Mouse (Mus musculus): ENCODE results near the gene Tbc1d8.
A peak's percentile ranks its signal among the peaks of the same experiment; 100 is the strongest.

Gene Tbc1d8

GRCm38 (mm10) chr1:39477064-39477463, 1.5 kb downstream of the Tbc1d8 start:
- no peak for DNase-seq

- no peak for DNase-seq
Measured at GRCm38 (mm10) chr1:39476341-39476740, 2.2 kb downstream of the Tbc1d8 start.

- no peak for DNase-seq
Measured at GRCm38 (mm10) chr1:39474516-39474915, 4.0 kb downstream of the Tbc1d8 start.

GRCm38 (mm10) chr1:39471298-39471902, 7.2 kb downstream of the Tbc1d8 start:
- no peak for DNase-seq

- DNase-seq = no peak
Measured at GRCm38 (mm10) chr1:39468982-39469381, 9.6 kb downstream of the Tbc1d8 start.

- no peak for DNase-seq
Measured at GRCm38 (mm10) chr1:39466526-39466925, 12.0 kb downstream of the Tbc1d8 start.

- no peak for DNase-seq
Measured at GRCm38 (mm10) chr1:39464760-39465159, 13.8 kb downstream of the Tbc1d8 start.

- DNase-seq = peak; percentile 30
Measured at GRCm38 (mm10) chr1:39462937-39463444, 15.6 kb downstream of the Tbc1d8 start.

- DNase-seq = peak; percentile 20
Measured at GRCm38 (mm10) chr1:39462036-39462435, 16.5 kb downstream of the Tbc1d8 start.

- DNase-seq = no peak
Measured at GRCm38 (mm10) chr1:39460495-39460894, 18.1 kb downstream of the Tbc1d8 start.

GRCm38 (mm10) chr1:39457887-39458874, 20.4 kb downstream of the Tbc1d8 start:
- peak; percentile 86 for DNase-seq

GRCm38 (mm10) chr1:39456421-39456853, 22.1 kb downstream of the Tbc1d8 start:
- no peak for DNase-seq

- DNase-seq = no peak
Measured at GRCm38 (mm10) chr1:39455350-39456023, 23.1 kb downstream of the Tbc1d8 start.

- DNase-seq = no peak
Measured at GRCm38 (mm10) chr1:39454783-39455175, 23.8 kb downstream of the Tbc1d8 start.

GRCm38 (mm10) chr1:39454108-39454782, 24.3 kb downstream of the Tbc1d8 start:
- DNase-seq = no peak

GRCm38 (mm10) chr1:39452203-39452602, 26.4 kb downstream of the Tbc1d8 start:
- no peak for DNase-seq

GRCm38 (mm10) chr1:39450069-39450728, 28.4 kb downstream of the Tbc1d8 start:
- DNase-seq = no peak

- DNase-seq = no peak
Measured at GRCm38 (mm10) chr1:39449251-39449790, 29.2 kb downstream of the Tbc1d8 start.

- peak; percentile 64 for DNase-seq
Measured at GRCm38 (mm10) chr1:39448819-39449218, 29.7 kb downstream of the Tbc1d8 start.

- DNase-seq = no peak
Measured at GRCm38 (mm10) chr1:39448238-39448637, 30.3 kb downstream of the Tbc1d8 start.

GRCm38 (mm10) chr1:39446178-39446577, 32.4 kb downstream of the Tbc1d8 start:
- peak; percentile 89 for DNase-seq

Data from cerebellum, adult 11-12 months (tissue).